Mouse (Mus musculus): ENCODE data around the gene Lbr. TPM values are rescaled to one million over a fixed set of nuclear protein-coding genes. Genes with fewer than 3 reads are reported as not detected.

Lbr gene
- polyA plus RNA-seq, 1 experiment from 2014 or later: 123 TPM

Other genes with a start within 250 kb of the Lbr start
- 36.5 and 36.8 TPM in 2 replicates for gene Enah, start 176.9 kb upstream of the Lbr start, polyA plus RNA-seq (2016; fragmentation: Nextera tagmentation; extraction: Ambion mirVana)

All from embryonic facial prominence, embryonic 12.5 days (tissue).